Mouse (Mus musculus) midbrain, embryonic 14.5 days (tissue): ENCODE measurements around the gene Map7d2. TPM values are rescaled to one million over a fixed set of nuclear protein-coding genes. Genes with fewer than 3 reads are reported as not detected.
A peak's percentile ranks its signal among the peaks of the same experiment; 100 is the strongest.

Experiments used
- ATAC-seq: fragments of 200-750 bp; cut with Nextera tagmentation; 2 replicates; pipeline ENCODE4 v1.8.0; 2017; ENCODE audit warnings: moderate number of reproducible peaks, moderate library complexity; ENCODE audit not compliant: low FRiP score, low TSS enrichment
- DNase-seq: peaks from one replicate; pipeline ENCODE4 v3.0.0-alpha.2; 2015
- H3K27ac ChIP-seq: fragments of 300-500 bp; sonication (generic); replicated peaks from 2 replicates; pipeline ENCODE4 v1.5.1; 2014; ENCODE audit warnings: mild to moderate bottlenecking, low read depth, low read length, moderate library complexity
- H3K27me3 ChIP-seq: fragments of 300-500 bp; sonication (generic); 2 replicates; pipeline ENCODE4 v1.6.1; 2014; ENCODE audit warnings: low read length, control low read depth, mixed read lengths; ENCODE audit not compliant: control insufficient read depth, insufficient read depth
- H3K36me3 ChIP-seq: fragments of 300-500 bp; sonication (generic); 2 replicates; pipeline ENCODE4 v1.6.1; 2014; ENCODE audit warnings: low read length, control low read depth; ENCODE audit not compliant: control insufficient read depth, insufficient read depth
- H3K4me1 ChIP-seq: fragments of 300-500 bp; sonication (generic); 2 replicates; pipeline ENCODE4 v1.6.1; 2014; ENCODE audit warnings: mild to moderate bottlenecking, antibody characterized with exemption, low read length, control low read depth; ENCODE audit not compliant: control insufficient read depth, insufficient read depth
- H3K4me2 ChIP-seq: fragments of 300-500 bp; sonication (generic); 2 replicates; pipeline ENCODE4 v1.6.1; 2014; ENCODE audit warnings: mild to moderate bottlenecking, low read length, moderate library complexity
- H3K4me3 ChIP-seq: fragments of 300-500 bp; sonication (generic); replicated peaks from 2 replicates; pipeline ENCODE4 v1.5.1; 2014; ENCODE audit warnings: low read depth, low read length
- H3K9ac ChIP-seq: fragments of 300-500 bp; sonication (generic); replicated peaks from 2 replicates; pipeline ENCODE4 v1.6.1; 2014; ENCODE audit warnings: mild to moderate bottlenecking, low read length, moderate library complexity
- H3K9me3 ChIP-seq: fragments of 300-500 bp; sonication (generic); 2 replicates; pipeline ENCODE4 v1.6.1; 2016; ENCODE audit warnings: low read length, control low read depth, mixed read lengths; ENCODE audit not compliant: control insufficient read depth
- WGBS: fragments of 180-500 bp; shearing (Covaris S2); extraction: QIAGEN DNeasy Blood & Tissue Kit; methylation state at CpG from one replicate; pipeline ENCODE4 v1.1.7; 2014; 5-methylcytosine and 5-hydroxymethylcytosine counted together
- polyA plus RNA-seq: library from polyadenylated mRNA; unstranded; fragments of >200 nt; fragmentation: Nextera tagmentation; extraction: Ambion mirVana; gene quantifications from 2 replicates; pipeline ENCODE4 v1.2.1, GENCODE M21; 2014

Map7d2 gene
- 31.5 and 32.7 TPM in 2 replicates for polyA plus RNA-seq

GRCm38 (mm10) chrX:159414130-159414828, at the start of gene Map7d2:
Map7d2 (plus strand) TSS chrX:159414572.
- peak; percentile 81 for DNase-seq
- H3K9ac ChIP-seq, result peak within 1 kb of the TSS; percentile 62
- 19% methylated on average over 29 of the region's 83 CpGs for WGBS
- H3K4me3 ChIP-seq, result peak within 1 kb of the TSS; percentile 55
- no peaks in the 10 kb centered on the region for H3K27me3 ChIP-seq
- no peaks in the 10 kb centered on the region for H3K36me3 ChIP-seq
- peak within 1 kb of the TSS; percentile 70 for H3K27ac ChIP-seq
- H3K4me2 ChIP-seq, result peak within 1 kb of the TSS; percentile 63
- no peaks in the 10 kb centered on the region for H3K4me1 ChIP-seq
- ATAC-seq, result peak; percentile 90
- no peaks in the 10 kb centered on the region for H3K9me3 ChIP-seq

- Histone ChIP-seq H3K4me3 (peak within 1 kb of the TSS; percentile 57), H3K9me3 (no peaks in the 10 kb centered on the region), H3K4me1 (peaks cover 6% of the 10 kb centered on the region; the same call in 1 of the 2 replicates), H3K27ac (peak within 1 kb of the TSS; percentile 75), H3K4me2 (peak within 1 kb of the TSS; percentile 56), H3K36me3 (no peaks in the 10 kb centered on the region), H3K9ac (peak within 1 kb of the TSS; percentile 61), H3K27me3 (no peaks in the 10 kb centered on the region)
- DNase-seq (peak; percentile 80), ATAC-seq (peak; percentile 97)
- 31% methylated on average over 59 of the region's 76 CpGs for WGBS
Observed at GRCm38 (mm10) chrX:159371831-159372752, 42.3 kb upstream of the Map7d2 start, which contains the start of gene Eif1ax. Eif1ax (plus strand) TSS chrX:159372178.

DNA sequence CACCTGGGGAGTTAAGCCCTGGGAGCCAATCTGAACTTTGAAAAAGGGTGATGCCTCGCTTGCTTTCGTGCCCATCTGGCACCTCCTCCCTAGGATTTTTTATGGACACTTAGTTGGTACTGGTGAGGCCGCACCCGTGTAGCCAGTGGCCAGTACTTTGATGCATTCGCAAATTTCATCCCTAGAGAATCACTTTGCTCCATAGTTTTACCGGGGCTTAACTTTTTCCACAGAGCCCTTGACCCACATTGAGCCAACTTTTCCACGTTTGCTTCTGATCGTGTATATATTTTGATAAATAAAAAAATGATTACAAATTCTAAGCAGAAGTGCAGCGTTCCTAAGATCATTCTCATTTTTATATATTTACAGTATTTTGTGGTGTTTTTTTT, 41.6 kb upstream of the Map7d2 start:
- DNase-seq (no peak), ATAC-seq (peak; percentile 15; the same call in 1 of the 2 replicates)
- WGBS, result 28% methylated on average over 9 of the region's 9 CpGs
- H3K4me2 ChIP-seq, result peak overlapping the region; percentile 56
- 0 out of 2 replicates have a peak, but pooled peaks cover under 1% of the 10 kb centered on the region for H3K36me3 ChIP-seq
- no peaks in the 10 kb centered on the region for H3K27me3 ChIP-seq
- peaks cover 6% of the 10 kb centered on the region; the same call in 1 of the 2 replicates for H3K4me1 ChIP-seq
- no peak overlapping the region; the same call in 1 of the 2 replicates for H3K27ac ChIP-seq
- peak overlapping the region; percentile 57 for H3K4me3 ChIP-seq
- peak overlapping the region; percentile 61 for H3K9ac ChIP-seq
- H3K9me3 ChIP-seq, result no peaks in the 10 kb centered on the region

GRCm38 (mm10) chrX:159387105-159387504, 27.3 kb upstream of the Map7d2 start:
- Histone ChIP-seq H3K4me2 (no peak overlapping the region), H3K27ac (no peak overlapping the region), H3K9ac (no peak overlapping the region), H3K27me3 (no peaks in the 10 kb centered on the region), H3K4me1 (no peaks in the 10 kb centered on the region), H3K36me3 (peaks cover 17% of the 10 kb centered on the region), H3K9me3 (no peaks in the 10 kb centered on the region), H3K4me3 (no peak overlapping the region)
- 80% methylated on average over 9 of the region's 9 CpGs for WGBS
- peak; percentile 11 for DNase-seq
- no peak for ATAC-seq

DNA sequence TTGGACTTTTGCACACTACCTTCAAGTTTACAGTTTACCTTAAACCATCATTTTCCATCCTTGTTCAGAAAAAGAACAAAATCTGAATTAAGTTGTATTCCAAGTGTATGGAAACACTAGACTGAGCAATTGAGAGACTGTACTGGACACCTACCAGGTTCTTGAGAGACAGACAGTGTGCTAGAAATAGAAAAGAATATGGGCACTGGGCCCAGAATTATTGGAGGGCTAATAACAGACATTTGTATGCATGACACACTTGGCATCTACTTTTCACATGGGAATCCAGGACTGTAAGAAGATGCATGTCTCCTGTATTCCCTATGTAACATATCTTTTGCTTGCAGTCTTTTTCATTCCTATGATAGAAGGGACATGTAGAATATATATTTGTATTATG, 25.4 kb upstream of the Map7d2 start:
- Histone ChIP-seq H3K4me3 (no peak overlapping the region), H3K36me3 (peaks cover 9% of the 10 kb centered on the region), H3K9me3 (no peaks in the 10 kb centered on the region), H3K4me2 (no peak overlapping the region), H3K9ac (no peak overlapping the region), H3K27me3 (no peaks in the 10 kb centered on the region), H3K27ac (no peak overlapping the region), H3K4me1 (no peaks in the 10 kb centered on the region)
- ATAC-seq (no peak), DNase-seq (peak; percentile 2)

GRCm38 (mm10) chrX:159390347-159390962, 23.9 kb upstream of the Map7d2 start:
- no peak overlapping the region for H3K27ac ChIP-seq
- 84% methylated on average over 6 of the region's 6 CpGs for WGBS
- no peak overlapping the region for H3K4me3 ChIP-seq
- DNase-seq (no peak), ATAC-seq (no peak)
- no peak overlapping the region for H3K9ac ChIP-seq
- no peaks in the 10 kb centered on the region for H3K27me3 ChIP-seq
- no peaks in the 10 kb centered on the region for H3K9me3 ChIP-seq
- no peak overlapping the region for H3K4me2 ChIP-seq
- no peaks in the 10 kb centered on the region for H3K4me1 ChIP-seq
- H3K36me3 ChIP-seq, result peaks cover 8% of the 10 kb centered on the region

GRCm38 (mm10) chrX:159391239-159391638, 23.1 kb upstream of the Map7d2 start:
- WGBS, result 71% methylated on average over 3 of the region's 3 CpGs
- H3K36me3 ChIP-seq, result peaks cover under 1% of the 10 kb centered on the region; the same call in 1 of the 2 replicates
- no peak overlapping the region for H3K9ac ChIP-seq
- no peaks in the 10 kb centered on the region for H3K9me3 ChIP-seq
- no peak overlapping the region for H3K4me2 ChIP-seq
- no peak for ATAC-seq
- H3K4me1 ChIP-seq, result no peaks in the 10 kb centered on the region
- no peak overlapping the region for H3K4me3 ChIP-seq
- no peak for DNase-seq
- no peak overlapping the region for H3K27ac ChIP-seq
- H3K27me3 ChIP-seq, result no peaks in the 10 kb centered on the region

DNA sequence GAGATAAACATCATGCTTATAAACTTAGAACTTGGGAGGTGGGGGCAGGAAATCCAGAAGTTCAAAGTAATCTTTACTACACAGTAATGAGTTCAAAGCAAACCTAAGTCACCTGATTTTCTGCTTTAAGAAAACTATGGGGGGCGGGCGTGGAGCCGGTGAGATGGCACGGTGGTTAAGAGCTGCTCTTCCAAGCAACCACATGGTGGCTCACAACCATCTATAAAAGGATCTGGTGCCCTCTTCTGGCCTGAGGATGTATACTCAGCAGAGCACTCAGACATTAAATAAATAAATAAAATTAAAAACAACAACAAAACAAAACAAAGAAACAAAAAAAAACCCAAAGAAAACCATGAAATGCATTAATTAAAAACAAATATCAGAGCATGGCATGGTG, 5.1 kb upstream of the Map7d2 start:
- ATAC-seq (no peak), DNase-seq (peak; percentile 52)
- Histone ChIP-seq H3K27me3 (no peaks in the 10 kb centered on the region), H3K4me1 (no peaks in the 10 kb centered on the region), H3K27ac (no peak overlapping the region), H3K9ac (no peak overlapping the region), H3K9me3 (no peaks in the 10 kb centered on the region), H3K4me2 (no peak overlapping the region), H3K36me3 (no peaks in the 10 kb centered on the region), H3K4me3 (no peak overlapping the region)
- 31% methylated on average over 4 of the region's 4 CpGs for WGBS
